10 mouse cellular contexts compared by ENCODE assay signal in the genomic region with DNA sequence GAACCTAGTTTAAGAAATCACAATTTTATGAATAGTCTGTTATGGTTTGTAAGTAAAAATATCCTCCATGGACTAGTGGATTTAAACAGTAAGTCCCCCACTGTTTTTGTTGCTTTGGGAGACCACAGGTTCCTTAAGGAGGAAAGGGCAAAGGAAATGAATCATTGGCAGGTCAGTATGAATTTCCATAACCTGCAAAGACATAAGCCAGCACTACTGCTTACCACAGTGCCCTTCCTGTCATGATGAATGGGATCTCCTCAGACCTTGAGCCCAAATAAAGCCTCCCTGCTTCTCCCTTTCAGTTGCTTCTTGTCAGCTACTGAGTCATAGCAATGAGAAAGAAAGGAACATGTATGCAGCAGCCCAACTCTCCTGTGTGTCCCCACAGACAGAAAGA.
"Had no signal": no experiment of that assay in that cellular context is flagged by ENCODE, and none has a peak within 500 bp of the region (broad histone marks: within the 10 kb centered on the region; RNA-seq: fewer than 3 reads in every experiment).

No protein-coding gene starts in this region.

- DNase-seq: kidney, postnatal 4 days; left cerebral cortex, postnatal 4 days; lung, embryonic 14.5 days; lung, postnatal 10 days; lung, postnatal 4 days; retina, postnatal 1 day; right cerebral cortex, postnatal 4 days; thymus, adult 2 months; thymus, postnatal 25 days had no signal

- ATAC-seq: midbrain, embryonic 15.5 days had no signal
